Mouse (Mus musculus): ENCODE results near the gene Thoc6. TPM values are rescaled to one million over a fixed set of nuclear protein-coding genes. Genes with fewer than 3 reads are reported as not detected.

Thoc6 gene
- 55.1 and 57.0 TPM in 2 replicates for polyA plus RNA-seq (2014; fragmentation: Nextera tagmentation; extraction: Ambion mirVana)

- Histone ChIP-seq H3K27ac (ENCODE audit: low read depth, low read length) (no peak within 1 kb of the TSS), H3K4me1 (ENCODE audit: control insufficient read depth, insufficient read depth, low read length) (peaks cover 21% of the 10 kb centered on the region), H3K27me3 (ENCODE audit: control insufficient read depth, insufficient read depth, low read length) (peaks cover 24% of the 10 kb centered on the region), H3K36me3 (ENCODE audit: control insufficient read depth, insufficient read depth, low read length) (no peaks in the 10 kb centered on the region; the same call in 1 of the 2 replicates), H3K4me2 (peak within 1 kb of the TSS; percentile 81), H3K9ac (ENCODE audit: low read length) (peak within 1 kb of the TSS; percentile 70), H3K4me3 (ENCODE audit: low read depth, low read length) (peak within 1 kb of the TSS; percentile 62), H3K9me3 (ENCODE audit: control insufficient read depth, low read length) (no peaks in the 10 kb centered on the region)
- ATAC-seq (ENCODE audit: low FRiP score), result peak; percentile 92
- peak; percentile 98 for DNase-seq (ENCODE audit: low spot score, missing footprints)
- WGBS, result under 1% methylated on average over 45 of the region's 45 CpGs
These were observed at the start of gene Thoc6, which contains the start of gene Hcfc1r1 for GRCm38 (mm10) chr17:23673424-23674073. Gene Thoc6, minus strand, starts transcription at chr17:23673882. Gene Hcfc1r1, plus strand, starts transcription at chr17:23673596.

GRCm38 (mm10) chr17:23722376-23723125 is 48.9 kb upstream of the Thoc6 start, which contains the start of gene 1520401A03Rik:
Gene 1520401A03Rik, minus strand, starts transcription at chr17:23722783.
- 80% methylated on average over 7 of the region's 7 CpGs for WGBS
- DNase-seq (ENCODE audit: low spot score, missing footprints) (no peak), ATAC-seq (ENCODE audit: low FRiP score) (no peak)
- H3K27ac ChIP-seq (ENCODE audit: low read depth, low read length), result no peak within 1 kb of the TSS
- peaks cover 7% of the 10 kb centered on the region; the same call in 1 of the 2 replicates for H3K4me1 ChIP-seq (ENCODE audit: control insufficient read depth, insufficient read depth, low read length)
- no peaks in the 10 kb centered on the region for H3K27me3 ChIP-seq (ENCODE audit: control insufficient read depth, insufficient read depth, low read length)
- no peak within 1 kb of the TSS for H3K9ac ChIP-seq (ENCODE audit: low read length)
- H3K4me3 ChIP-seq (ENCODE audit: low read depth, low read length), result no peak within 1 kb of the TSS
- no peaks in the 10 kb centered on the region for H3K9me3 ChIP-seq (ENCODE audit: control insufficient read depth, low read length)
- no peaks in the 10 kb centered on the region for H3K36me3 ChIP-seq (ENCODE audit: control insufficient read depth, insufficient read depth, low read length)
- no peak within 1 kb of the TSS for H3K4me2 ChIP-seq

- Histone ChIP-seq H3K4me1 (ENCODE audit: control insufficient read depth, insufficient read depth, low read length) (peaks cover 6% of the 10 kb centered on the region; the same call in 1 of the 2 replicates), H3K27ac (ENCODE audit: low read depth, low read length) (no peak overlapping the region), H3K36me3 (ENCODE audit: control insufficient read depth, insufficient read depth, low read length) (no peaks in the 10 kb centered on the region), H3K9ac (ENCODE audit: low read length) (no peak overlapping the region), H3K9me3 (ENCODE audit: control insufficient read depth, low read length) (no peaks in the 10 kb centered on the region), H3K4me2 (no peak overlapping the region), H3K27me3 (ENCODE audit: control insufficient read depth, insufficient read depth, low read length) (no peaks in the 10 kb centered on the region), H3K4me3 (ENCODE audit: low read depth, low read length) (no peak overlapping the region)
- ATAC-seq (ENCODE audit: low FRiP score), result no peak
- WGBS, result 91% methylated on average over 2 of the region's 2 CpGs
- no peak for DNase-seq (ENCODE audit: low spot score, missing footprints)
These were observed 48.2 kb upstream of the Thoc6 start for GRCm38 (mm10) chr17:23721886-23722285.

- Histone ChIP-seq H3K4me2 (no peak overlapping the region), H3K9me3 (ENCODE audit: control insufficient read depth, low read length) (no peaks in the 10 kb centered on the region), H3K4me3 (ENCODE audit: low read depth, low read length) (no peak overlapping the region), H3K27ac (ENCODE audit: low read depth, low read length) (no peak overlapping the region), H3K36me3 (ENCODE audit: control insufficient read depth, insufficient read depth, low read length) (no peaks in the 10 kb centered on the region), H3K4me1 (ENCODE audit: control insufficient read depth, insufficient read depth, low read length) (no peaks in the 10 kb centered on the region), H3K27me3 (ENCODE audit: control insufficient read depth, insufficient read depth, low read length) (no peaks in the 10 kb centered on the region), H3K9ac (ENCODE audit: low read length) (no peak overlapping the region)
- ATAC-seq (ENCODE audit: low FRiP score), result no peak
- 9% methylated on average over 1 of the region's 1 CpGs for WGBS
- no peak for DNase-seq (ENCODE audit: low spot score, missing footprints)
These were observed 45.8 kb upstream of the Thoc6 start for GRCm38 (mm10) chr17:23719455-23719854.

GRCm38 (mm10) chr17:23717003-23717402 is 43.3 kb upstream of the Thoc6 start:
- no peak overlapping the region for H3K27ac ChIP-seq (ENCODE audit: low read depth, low read length)
- ATAC-seq (ENCODE audit: low FRiP score), result no peak
- no peaks in the 10 kb centered on the region for H3K27me3 ChIP-seq (ENCODE audit: control insufficient read depth, insufficient read depth, low read length)
- H3K36me3 ChIP-seq (ENCODE audit: control insufficient read depth, insufficient read depth, low read length), result no peaks in the 10 kb centered on the region
- no peak overlapping the region for H3K9ac ChIP-seq (ENCODE audit: low read length)
- no peaks in the 10 kb centered on the region for H3K9me3 ChIP-seq (ENCODE audit: control insufficient read depth, low read length)
- 78% methylated on average over 2 of the region's 2 CpGs for WGBS
- peak; percentile 33 for DNase-seq (ENCODE audit: low spot score, missing footprints)
- no peaks in the 10 kb centered on the region for H3K4me1 ChIP-seq (ENCODE audit: control insufficient read depth, insufficient read depth, low read length)
- H3K4me3 ChIP-seq (ENCODE audit: low read depth, low read length), result no peak overlapping the region
- no peak overlapping the region for H3K4me2 ChIP-seq

GRCm38 (mm10) chr17:23706212-23706611 is 32.5 kb upstream of the Thoc6 start:
- 1% methylated on average over 3 of the region's 3 CpGs for WGBS
- H3K9ac ChIP-seq (ENCODE audit: low read length), result no peak overlapping the region
- H3K36me3 ChIP-seq (ENCODE audit: control insufficient read depth, insufficient read depth, low read length), result no peaks in the 10 kb centered on the region
- no peaks in the 10 kb centered on the region; the same call in 1 of the 2 replicates for H3K27me3 ChIP-seq (ENCODE audit: control insufficient read depth, insufficient read depth, low read length)
- peak; percentile 74 for ATAC-seq (ENCODE audit: low FRiP score)
- H3K4me3 ChIP-seq (ENCODE audit: low read depth, low read length), result no peak overlapping the region
- no peaks in the 10 kb centered on the region for H3K4me1 ChIP-seq (ENCODE audit: control insufficient read depth, insufficient read depth, low read length)
- no peak overlapping the region for H3K4me2 ChIP-seq
- DNase-seq (ENCODE audit: low spot score, missing footprints), result peak; percentile 95
- H3K9me3 ChIP-seq (ENCODE audit: control insufficient read depth, low read length), result no peaks in the 10 kb centered on the region
- H3K27ac ChIP-seq (ENCODE audit: low read depth, low read length), result no peak overlapping the region

- H3K4me2 ChIP-seq, result no peak overlapping the region
- no peaks in the 10 kb centered on the region for H3K4me1 ChIP-seq (ENCODE audit: control insufficient read depth, insufficient read depth, low read length)
- no peak overlapping the region for H3K9ac ChIP-seq (ENCODE audit: low read length)
- no peak for DNase-seq (ENCODE audit: low spot score, missing footprints)
- 68% methylated on average over 7 of the region's 7 CpGs for WGBS
- ATAC-seq (ENCODE audit: low FRiP score), result peak; percentile 25; the same call in 1 of the 2 replicates
- no peaks in the 10 kb centered on the region for H3K9me3 ChIP-seq (ENCODE audit: control insufficient read depth, low read length)
- H3K27me3 ChIP-seq (ENCODE audit: control insufficient read depth, insufficient read depth, low read length), result no peaks in the 10 kb centered on the region; the same call in 1 of the 2 replicates
- H3K4me3 ChIP-seq (ENCODE audit: low read depth, low read length), result no peak overlapping the region
- no peak overlapping the region for H3K27ac ChIP-seq (ENCODE audit: low read depth, low read length)
- no peaks in the 10 kb centered on the region for H3K36me3 ChIP-seq (ENCODE audit: control insufficient read depth, insufficient read depth, low read length)
These were observed 31.9 kb upstream of the Thoc6 start for GRCm38 (mm10) chr17:23705525-23706104.

- Histone ChIP-seq H3K27ac (ENCODE audit: low read depth, low read length) (no peak overlapping the region), H3K4me2 (no peak overlapping the region), H3K4me1 (ENCODE audit: control insufficient read depth, insufficient read depth, low read length) (no peaks in the 10 kb centered on the region), H3K4me3 (ENCODE audit: low read depth, low read length) (no peak overlapping the region), H3K36me3 (ENCODE audit: control insufficient read depth, insufficient read depth, low read length) (no peaks in the 10 kb centered on the region), H3K9ac (ENCODE audit: low read length) (no peak overlapping the region), H3K27me3 (ENCODE audit: control insufficient read depth, insufficient read depth, low read length) (peaks cover 6% of the 10 kb centered on the region), H3K9me3 (ENCODE audit: control insufficient read depth, low read length) (no peaks in the 10 kb centered on the region)
- no peak for ATAC-seq (ENCODE audit: low FRiP score)
- no peak for DNase-seq (ENCODE audit: low spot score, missing footprints)
- WGBS, result 70% methylated on average over 7 of the region's 7 CpGs
These were observed 31.1 kb upstream of the Thoc6 start for GRCm38 (mm10) chr17:23704741-23705140.

GRCm38 (mm10) chr17:23703301-23703700 is 29.6 kb upstream of the Thoc6 start:
- no peaks in the 10 kb centered on the region for H3K36me3 ChIP-seq (ENCODE audit: control insufficient read depth, insufficient read depth, low read length)
- H3K4me1 ChIP-seq (ENCODE audit: control insufficient read depth, insufficient read depth, low read length), result no peaks in the 10 kb centered on the region; the same call in 1 of the 2 replicates
- 88% methylated on average over 9 of the region's 9 CpGs for WGBS
- no peak for DNase-seq (ENCODE audit: low spot score, missing footprints)
- H3K4me2 ChIP-seq, result no peak overlapping the region
- H3K27ac ChIP-seq (ENCODE audit: low read depth, low read length), result no peak overlapping the region
- no peak overlapping the region for H3K9ac ChIP-seq (ENCODE audit: low read length)
- H3K9me3 ChIP-seq (ENCODE audit: control insufficient read depth, low read length), result no peaks in the 10 kb centered on the region
- no peak for ATAC-seq (ENCODE audit: low FRiP score)
- H3K4me3 ChIP-seq (ENCODE audit: low read depth, low read length), result no peak overlapping the region
- peaks cover 18% of the 10 kb centered on the region for H3K27me3 ChIP-seq (ENCODE audit: control insufficient read depth, insufficient read depth, low read length)
